Mouse (Mus musculus): ENCODE measurements at regions not wholly inside any gene's neighbourhood (a gene's known extent, or its start where the extent isn't known, plus 50 kb on each side); places are given as distances from the start of the nearest gene placed in this dataset.
A peak's percentile ranks its signal among the peaks of the same experiment; 100 is the strongest.

GRCm38 (mm10) chr2:51222851-51223250 lies 73.9 kb upstream of the Rnd3 start:
- Histone ChIP-seq H3K4me1 (ENCODE audit: control insufficient read depth, insufficient read depth, low read length) (no peaks in the 10 kb centered on the region), H3K9ac (ENCODE audit: low read depth, low read length) (no peak overlapping the region), H3K4me3 (ENCODE audit: low read length) (no peak overlapping the region), H3K4me2 (replicated peaks; ENCODE audit: low read depth, low read length) (no peak overlapping the region), H3K9me3 (ENCODE audit: control insufficient read depth, low read length) (no peaks in the 10 kb centered on the region), H3K27ac (ENCODE audit: low read depth, low read length) (no peak overlapping the region), H3K36me3 (ENCODE audit: control insufficient read depth, insufficient read depth, low read length) (no peaks in the 10 kb centered on the region), H3K27me3 (ENCODE audit: control insufficient read depth, insufficient read depth, low read length) (no peaks in the 10 kb centered on the region)
- ATAC-seq (ENCODE audit: low FRiP score, low TSS enrichment) = no peak
- WGBS = 53% methylated on average over 1 of the region's 1 CpGs

GRCm38 (mm10) chr2:51219714-51220113 lies 70.8 kb upstream of the Rnd3 start:
- H3K36me3 ChIP-seq (ENCODE audit: control insufficient read depth, insufficient read depth, low read length) = no peaks in the 10 kb centered on the region
- no peak overlapping the region for H3K4me2 ChIP-seq (replicated peaks; ENCODE audit: low read depth, low read length)
- H3K4me1 ChIP-seq (ENCODE audit: control insufficient read depth, insufficient read depth, low read length) = no peaks in the 10 kb centered on the region
- no peak overlapping the region for H3K4me3 ChIP-seq (ENCODE audit: low read length)
- 0 out of 2 replicates have a peak overlapping the region, but pooled peaks have one; percentile 24 for H3K27ac ChIP-seq (ENCODE audit: low read depth, low read length)
- H3K9me3 ChIP-seq (ENCODE audit: control insufficient read depth, low read length) = no peaks in the 10 kb centered on the region
- no peak overlapping the region for H3K9ac ChIP-seq (ENCODE audit: low read depth, low read length)
- WGBS = 44% methylated on average over 6 of the region's 6 CpGs
- ATAC-seq (ENCODE audit: low FRiP score, low TSS enrichment) = no peak
- no peaks in the 10 kb centered on the region for H3K27me3 ChIP-seq (ENCODE audit: control insufficient read depth, insufficient read depth, low read length)

- Histone ChIP-seq H3K9ac (ENCODE audit: low read depth, low read length) (no peak overlapping the region), H3K36me3 (ENCODE audit: control insufficient read depth, insufficient read depth, low read length) (no peaks in the 10 kb centered on the region), H3K4me2 (replicated peaks; ENCODE audit: low read depth, low read length) (no peak overlapping the region), H3K4me3 (ENCODE audit: low read length) (no peak overlapping the region), H3K9me3 (ENCODE audit: control insufficient read depth, low read length) (no peaks in the 10 kb centered on the region), H3K27me3 (ENCODE audit: control insufficient read depth, insufficient read depth, low read length) (no peaks in the 10 kb centered on the region), H3K27ac (ENCODE audit: low read depth, low read length) (no peak overlapping the region; the same call in 1 of the 2 replicates), H3K4me1 (ENCODE audit: control insufficient read depth, insufficient read depth, low read length) (0 out of 2 replicates have a peak, but pooled peaks cover 4% of the 10 kb centered on the region)
- WGBS = 17% methylated on average over 7 of the region's 7 CpGs
- ATAC-seq (ENCODE audit: low FRiP score, low TSS enrichment) = peak; percentile 57; the same call in 1 of the 2 replicates
Observed at GRCm38 (mm10) chr2:51207150-51208022, 58.5 kb upstream of the Rnd3 start.

- 12% methylated on average over 4 of the region's 4 CpGs for WGBS
- ATAC-seq (ENCODE audit: low FRiP score, low TSS enrichment) = no peak
- no peak overlapping the region for H3K4me3 ChIP-seq (ENCODE audit: low read length)
Observed at GRCm38 (mm10) chr2:51206332-51206731, 57.4 kb upstream of the Rnd3 start.

More at GRCm38 (mm10) chr2:51206332-51206731, 57.4 kb upstream of the Rnd3 start:
- H3K4me1 ChIP-seq (ENCODE audit: control insufficient read depth, insufficient read depth, low read length) = 0 out of 2 replicates have a peak, but pooled peaks cover 4% of the 10 kb centered on the region
- H3K9ac ChIP-seq (ENCODE audit: low read depth, low read length) = no peak overlapping the region
- H3K36me3 ChIP-seq (ENCODE audit: control insufficient read depth, insufficient read depth, low read length) = no peaks in the 10 kb centered on the region
- no peak overlapping the region for H3K4me2 ChIP-seq (replicated peaks; ENCODE audit: low read depth, low read length)
- no peak overlapping the region for H3K27ac ChIP-seq (ENCODE audit: low read depth, low read length)
- H3K27me3 ChIP-seq (ENCODE audit: control insufficient read depth, insufficient read depth, low read length) = no peaks in the 10 kb centered on the region
- no peaks in the 10 kb centered on the region for H3K9me3 ChIP-seq (ENCODE audit: control insufficient read depth, low read length)
